Mouse (Mus musculus): ENCODE measurements at regions not wholly inside any gene's neighbourhood (a gene's known extent, or its start where the extent isn't known, plus 50 kb on each side); places are given as distances from the start of the nearest gene placed in this dataset.

GRCm38 (mm10) chr4:149842906-149843305 is 68.8 kb upstream of the Slc25a33 start:
- TF ChIP-seq CTCF (IDR thresholded peaks at IDR 0.05; ENCODE audit: low read depth), result no peak
- TF ChIP-seq EP300 (optimal IDR thresholded peaks at IDR 0.05), result no peak

Measured in stomach, postnatal 0 days (tissue).